Mouse (Mus musculus): ENCODE results near the gene Pnck. TPM values are rescaled to one million over a fixed set of nuclear protein-coding genes. Genes with fewer than 3 reads are reported as not detected.

The Pnck gene
- polyA plus RNA-seq (2015; fragmentation: Nextera tagmentation; extraction: Ambion mirVana), result 17.7 and 20.4 TPM in 2 replicates

- Histone ChIP-seq H3K27ac (no peak within 1 kb of the TSS), H3K4me2 (peak within 1 kb of the TSS; percentile 70), H3K4me3 (replicated peaks) (peak within 1 kb of the TSS; percentile 40), H3K9me3 (no peaks in the 10 kb centered on the region), H3K27me3 (replicated peaks) (no peaks in the 10 kb centered on the region), H3K4me1 (no peaks in the 10 kb centered on the region), H3K9ac (peak within 1 kb of the TSS; percentile 12; the same call in 1 of the 2 replicates), H3K36me3 (no peaks in the 10 kb centered on the region)
- peak; percentile 49; the same call in 1 of the 2 replicates for ATAC-seq (ENCODE audit: insufficient read depth, low FRiP score, low read depth)
- WGBS, result 14% methylated on average over 49 of the region's 57 CpGs
These were observed at the start of gene Pnck for GRCm38 (mm10) chrX:73659575-73660283. TSS of gene Pnck (minus strand) at chrX:73660117.

- ATAC-seq (ENCODE audit: insufficient read depth, low FRiP score, low read depth), result no peak
- H3K27me3 ChIP-seq (replicated peaks), result no peaks in the 10 kb centered on the region
- no peaks in the 10 kb centered on the region for H3K9me3 ChIP-seq
- no peaks in the 10 kb centered on the region for H3K36me3 ChIP-seq
- no peak overlapping the region for H3K4me2 ChIP-seq
- H3K9ac ChIP-seq, result no peak overlapping the region
- WGBS, result 78% methylated on average over 1 of the region's 1 CpGs
- H3K4me1 ChIP-seq, result no peaks in the 10 kb centered on the region
- no peak overlapping the region for H3K4me3 ChIP-seq (replicated peaks)
- no peak overlapping the region for H3K27ac ChIP-seq
These were observed 40.6 kb upstream of the Pnck start for GRCm38 (mm10) chrX:73700472-73700871.

GRCm38 (mm10) chrX:73690917-73691629 lies 31.2 kb upstream of the Pnck start:
- ATAC-seq (ENCODE audit: insufficient read depth, low FRiP score, low read depth), result peak; percentile 53; the same call in 1 of the 2 replicates

GRCm38 (mm10) chrX:73685629-73686028 lies 25.7 kb upstream of the Pnck start:
- 0 out of 2 replicates have a peak, but pooled peaks cover 2% of the 10 kb centered on the region for H3K36me3 ChIP-seq
- H3K4me3 ChIP-seq (replicated peaks), result no peak overlapping the region
- no peaks in the 10 kb centered on the region for H3K4me1 ChIP-seq
- H3K9me3 ChIP-seq, result no peaks in the 10 kb centered on the region
- H3K9ac ChIP-seq, result no peak overlapping the region
- peak overlapping the region; percentile 26; the same call in 1 of the 2 replicates for H3K27ac ChIP-seq
- no peak overlapping the region for H3K4me2 ChIP-seq
- H3K27me3 ChIP-seq (replicated peaks), result no peaks in the 10 kb centered on the region
- WGBS, result 70% methylated on average over 3 of the region's 3 CpGs
- ATAC-seq (ENCODE audit: insufficient read depth, low FRiP score, low read depth), result no peak

More at GRCm38 (mm10) chrX:73690917-73691629, 31.2 kb upstream of the Pnck start:
- H3K4me2 ChIP-seq, result no peak overlapping the region
- H3K4me3 ChIP-seq (replicated peaks), result no peak overlapping the region
- H3K36me3 ChIP-seq, result no peaks in the 10 kb centered on the region
- no peaks in the 10 kb centered on the region for H3K27me3 ChIP-seq (replicated peaks)
- no peak overlapping the region for H3K27ac ChIP-seq
- H3K4me1 ChIP-seq, result no peaks in the 10 kb centered on the region
- no peak overlapping the region for H3K9ac ChIP-seq
- WGBS, result 73% methylated on average over 5 of the region's 5 CpGs
- H3K9me3 ChIP-seq, result no peaks in the 10 kb centered on the region

- H3K4me2 ChIP-seq, result no peak overlapping the region
These were observed 25.1 kb upstream of the Pnck start for GRCm38 (mm10) chrX:73684978-73685377.

GRCm38 (mm10) chrX:73684156-73684555 lies 24.2 kb upstream of the Pnck start:
- no peaks in the 10 kb centered on the region for H3K27me3 ChIP-seq (replicated peaks)
- H3K36me3 ChIP-seq, result 0 out of 2 replicates have a peak, but pooled peaks cover 2% of the 10 kb centered on the region
- H3K4me1 ChIP-seq, result no peaks in the 10 kb centered on the region
- no peak overlapping the region for H3K27ac ChIP-seq
- no peak overlapping the region for H3K9ac ChIP-seq
- H3K4me2 ChIP-seq, result no peak overlapping the region
- ATAC-seq (ENCODE audit: insufficient read depth, low FRiP score, low read depth), result no peak
- no peak overlapping the region for H3K4me3 ChIP-seq (replicated peaks)
- WGBS, result 77% methylated on average over 2 of the region's 2 CpGs
- no peaks in the 10 kb centered on the region for H3K9me3 ChIP-seq

More at GRCm38 (mm10) chrX:73684978-73685377, 25.1 kb upstream of the Pnck start:
- Histone ChIP-seq H3K36me3 (0 out of 2 replicates have a peak, but pooled peaks cover 2% of the 10 kb centered on the region), H3K9me3 (no peaks in the 10 kb centered on the region), H3K4me3 (replicated peaks) (no peak overlapping the region), H3K27ac (no peak overlapping the region), H3K27me3 (replicated peaks) (no peaks in the 10 kb centered on the region), H3K4me1 (no peaks in the 10 kb centered on the region), H3K9ac (no peak overlapping the region)
- no peak for ATAC-seq (ENCODE audit: insufficient read depth, low FRiP score, low read depth)

- ATAC-seq (ENCODE audit: insufficient read depth, low FRiP score, low read depth), result no peak
- H3K9me3 ChIP-seq, result no peaks in the 10 kb centered on the region
- WGBS, result 93% methylated on average over 4 of the region's 4 CpGs
- no peak overlapping the region for H3K9ac ChIP-seq
- H3K4me3 ChIP-seq (replicated peaks), result no peak overlapping the region
- H3K36me3 ChIP-seq, result no peaks in the 10 kb centered on the region
- H3K4me1 ChIP-seq, result no peaks in the 10 kb centered on the region
- no peak overlapping the region for H3K4me2 ChIP-seq
- H3K27ac ChIP-seq, result no peak overlapping the region
- no peaks in the 10 kb centered on the region for H3K27me3 ChIP-seq (replicated peaks)
These were observed 16.8 kb upstream of the Pnck start for GRCm38 (mm10) chrX:73676668-73677067.

GRCm38 (mm10) chrX:73675231-73675630 lies 15.3 kb upstream of the Pnck start:
- H3K4me2 ChIP-seq, result peak overlapping the region; percentile 67
- no peak overlapping the region for H3K4me3 ChIP-seq (replicated peaks)
- H3K9ac ChIP-seq, result no peak overlapping the region

GRCm38 (mm10) chrX:73673968-73674661 lies 14.2 kb upstream of the Pnck start:
- no peak overlapping the region for H3K27ac ChIP-seq
- 31% methylated on average over 20 of the region's 20 CpGs for WGBS

More at GRCm38 (mm10) chrX:73675231-73675630, 15.3 kb upstream of the Pnck start:
- H3K36me3 ChIP-seq, result no peaks in the 10 kb centered on the region
- no peaks in the 10 kb centered on the region for H3K27me3 ChIP-seq (replicated peaks)
- 63% methylated on average over 2 of the region's 2 CpGs for WGBS
- H3K27ac ChIP-seq, result no peak overlapping the region
- no peaks in the 10 kb centered on the region for H3K4me1 ChIP-seq
- no peaks in the 10 kb centered on the region for H3K9me3 ChIP-seq
- ATAC-seq (ENCODE audit: insufficient read depth, low FRiP score, low read depth), result no peak

GRCm38 (mm10) chrX:73673619-73673967 lies 13.7 kb upstream of the Pnck start:
- 18% methylated on average over 24 of the region's 42 CpGs for WGBS
- Histone ChIP-seq H3K36me3 (no peaks in the 10 kb centered on the region), H3K27ac (no peak overlapping the region), H3K4me1 (no peaks in the 10 kb centered on the region), H3K9ac (peak overlapping the region; percentile 54), H3K4me3 (replicated peaks) (peak overlapping the region; percentile 58), H3K9me3 (no peaks in the 10 kb centered on the region), H3K4me2 (peak overlapping the region; percentile 67), H3K27me3 (replicated peaks) (no peaks in the 10 kb centered on the region)
- ATAC-seq (ENCODE audit: insufficient read depth, low FRiP score, low read depth), result no peak

More at GRCm38 (mm10) chrX:73673968-73674661, 14.2 kb upstream of the Pnck start:
- H3K27me3 ChIP-seq (replicated peaks), result no peaks in the 10 kb centered on the region
- peak overlapping the region; percentile 54; the same call in 1 of the 2 replicates for H3K9ac ChIP-seq
- H3K36me3 ChIP-seq, result no peaks in the 10 kb centered on the region
- no peaks in the 10 kb centered on the region for H3K4me1 ChIP-seq
- no peaks in the 10 kb centered on the region for H3K9me3 ChIP-seq
- 0 out of 2 replicates have a peak, but pooled peaks have one; percentile 20 for ATAC-seq (ENCODE audit: insufficient read depth, low FRiP score, low read depth)
- peak overlapping the region; percentile 67 for H3K4me2 ChIP-seq
- H3K4me3 ChIP-seq (replicated peaks), result peak overlapping the region; percentile 58

- peak within 1 kb of the TSS; percentile 67 for H3K4me2 ChIP-seq
- H3K9me3 ChIP-seq, result no peaks in the 10 kb centered on the region
- no peaks in the 10 kb centered on the region for H3K27me3 ChIP-seq (replicated peaks)
- no peaks in the 10 kb centered on the region for H3K36me3 ChIP-seq
- peak within 1 kb of the TSS; percentile 58 for H3K4me3 ChIP-seq (replicated peaks)
- H3K9ac ChIP-seq, result peak within 1 kb of the TSS; percentile 54
- peak within 1 kb of the TSS; percentile 35; the same call in 1 of the 2 replicates for H3K27ac ChIP-seq
- 13% methylated on average over 51 of the region's 72 CpGs for WGBS
- ATAC-seq (ENCODE audit: insufficient read depth, low FRiP score, low read depth), result peak; percentile 66
- no peaks in the 10 kb centered on the region for H3K4me1 ChIP-seq
These were observed 13.1 kb upstream of the Pnck start, which contains the start of gene Slc6a8 for GRCm38 (mm10) chrX:73672879-73673618. TSS of gene Slc6a8 (plus strand) at chrX:73673150.

Measured in stomach, embryonic 15.5 days (tissue).